Mouse (Mus musculus) lung, postnatal 14 days (tissue): Measurements from ENCODE around the gene Slc24a3.

ENCODE experiments used
- DNase-seq: peaks from one replicate; pipeline ENCODE4 v3.0.0; 2021

Slc24a3 gene

GRCm38 (mm10) chr2:145167664-145168360 is at the start of gene Slc24a3:
Slc24a3 (plus strand) TSS chr2:145167754.
- DNase-seq = peak; percentile 83

GRCm38 (mm10) chr2:145117762-145118161 is 49.8 kb upstream of the Slc24a3 start:
- DNase-seq = no peak

- DNase-seq = no peak
Observed at GRCm38 (mm10) chr2:145127747-145128146, 39.8 kb upstream of the Slc24a3 start.

- no peak for DNase-seq
Observed at GRCm38 (mm10) chr2:145136625-145137291, 30.8 kb upstream of the Slc24a3 start.

- DNase-seq = no peak
Observed at GRCm38 (mm10) chr2:145150407-145150806, 17.1 kb upstream of the Slc24a3 start.

- DNase-seq = no peak
Observed at GRCm38 (mm10) chr2:145150821-145151220, 16.7 kb upstream of the Slc24a3 start.

- DNase-seq = no peak
Observed at GRCm38 (mm10) chr2:145152281-145152680, 15.3 kb upstream of the Slc24a3 start.

- DNase-seq = no peak
Observed at GRCm38 (mm10) chr2:145158972-145159371, 8.6 kb upstream of the Slc24a3 start.

GRCm38 (mm10) chr2:145161046-145161700 is 6.4 kb upstream of the Slc24a3 start:
- peak; percentile 91 for DNase-seq

- no peak for DNase-seq
Observed at GRCm38 (mm10) chr2:145164086-145164485, 3.5 kb upstream of the Slc24a3 start.

- DNase-seq = no peak
Observed at GRCm38 (mm10) chr2:145164562-145164961, 3.0 kb upstream of the Slc24a3 start.

- no peak for DNase-seq
Observed at GRCm38 (mm10) chr2:145165076-145165475, 2.5 kb upstream of the Slc24a3 start.

- DNase-seq = no peak
Observed at GRCm38 (mm10) chr2:145165854-145166253, 1.7 kb upstream of the Slc24a3 start.

- DNase-seq = peak; percentile 80
Observed at GRCm38 (mm10) chr2:145167051-145167663, 397 bp upstream of the Slc24a3 start.

- peak; percentile 4 for DNase-seq
Observed at GRCm38 (mm10) chr2:145168405-145168971, 934 bp downstream of the Slc24a3 start.

GRCm38 (mm10) chr2:145172978-145173655 is 5.6 kb downstream of the Slc24a3 start:
- no peak for DNase-seq

GRCm38 (mm10) chr2:145175036-145175435 is 7.5 kb downstream of the Slc24a3 start:
- no peak for DNase-seq

- no peak for DNase-seq
Observed at GRCm38 (mm10) chr2:145182410-145182809, 14.9 kb downstream of the Slc24a3 start.

- no peak for DNase-seq
Observed at GRCm38 (mm10) chr2:145188828-145189227, 21.3 kb downstream of the Slc24a3 start.

- no peak for DNase-seq
Observed at GRCm38 (mm10) chr2:145196043-145196442, 28.5 kb downstream of the Slc24a3 start.

- DNase-seq = peak; percentile 7
Observed at GRCm38 (mm10) chr2:145196501-145197042, 29.0 kb downstream of the Slc24a3 start.

- DNase-seq = no peak
Observed at GRCm38 (mm10) chr2:145197076-145197475, 29.5 kb downstream of the Slc24a3 start.
